Mouse (Mus musculus): ENCODE measurements at regions not wholly inside any gene's neighbourhood (a gene's known extent, or its start where the extent isn't known, plus 50 kb on each side); places are given as distances from the start of the nearest gene placed in this dataset.

DNA sequence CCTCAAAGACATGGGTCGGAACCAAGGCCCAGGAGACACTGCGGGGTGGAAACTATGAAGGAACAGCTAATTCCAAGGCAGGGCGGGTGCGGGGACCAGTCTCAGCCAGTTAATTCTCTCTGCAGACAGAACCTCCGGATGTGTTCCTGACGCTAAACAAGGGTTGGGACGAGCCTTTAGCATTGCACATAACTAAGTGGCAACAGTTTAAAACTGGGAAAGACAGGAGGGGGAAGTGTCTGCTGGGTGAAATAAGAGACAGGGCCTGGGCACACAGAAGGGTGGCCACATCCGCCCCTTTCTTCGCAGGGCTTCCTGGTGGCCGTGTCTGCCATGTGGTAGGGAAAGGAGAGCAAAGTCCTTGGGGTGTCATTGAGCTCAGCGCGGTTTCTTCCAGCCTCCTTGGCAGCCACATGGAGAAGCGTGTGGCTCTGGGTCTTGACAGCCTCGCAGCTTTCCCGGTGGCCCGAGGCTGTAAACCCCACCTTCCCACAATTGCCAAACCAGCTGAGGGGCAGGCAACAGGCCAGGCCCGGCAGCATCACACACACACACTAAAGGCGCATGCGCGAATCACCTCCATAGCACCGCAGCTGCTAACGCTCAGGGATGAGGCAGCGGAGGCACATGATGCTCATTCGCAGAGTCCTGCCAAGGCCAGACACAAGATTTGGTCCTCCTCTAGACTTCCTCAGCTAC, 95.8 kb downstream of the Cpn2 start:
- Histone ChIP-seq H3K4me1 (peaks cover 37% of the 10 kb centered on the region), H3K9ac (no peak overlapping the region), H3K4me3 (no peak overlapping the region), H3K4me2 (no peak overlapping the region), H3K27me3 (replicated peaks) (no peaks in the 10 kb centered on the region; the same call in 1 of the 2 replicates), H3K36me3 (no peaks in the 10 kb centered on the region), H3K9me3 (replicated peaks) (no peaks in the 10 kb centered on the region), H3K27ac (peak overlapping the region; percentile 36; the same call in 1 of the 2 replicates)
- ATAC-seq = no peak
- WGBS (ENCODE audit: insufficient replicate concordance) = 61% methylated on average over 24 of the region's 24 CpGs

DNA sequence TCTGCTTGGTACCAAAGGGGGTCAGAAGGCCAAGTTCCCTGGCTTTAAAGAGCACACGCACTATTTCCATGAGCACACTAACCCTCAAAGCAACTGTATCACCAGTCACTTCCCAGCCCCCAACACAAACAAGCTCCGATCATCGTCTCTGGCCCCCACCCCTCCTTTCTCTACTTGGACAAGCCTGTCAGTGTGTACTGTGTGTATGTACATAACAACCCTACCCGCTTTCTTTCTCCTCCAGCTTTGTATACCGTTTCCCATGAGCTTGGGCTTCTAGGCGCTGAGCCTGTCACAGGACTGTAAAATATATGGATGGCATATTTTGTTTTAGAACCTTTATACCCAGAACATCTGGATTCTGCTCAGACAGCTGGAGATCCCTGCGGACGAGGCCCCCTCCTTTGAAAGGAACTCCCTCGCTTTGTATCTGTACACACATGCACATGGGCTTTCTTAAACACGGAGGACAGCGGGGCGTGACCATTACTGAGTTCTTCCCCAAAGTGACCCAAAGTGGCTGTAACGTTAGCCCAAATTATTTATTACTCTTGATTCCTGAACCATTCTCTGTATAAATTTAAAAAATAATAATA, 95.1 kb downstream of the Cpn2 start:
- 65% methylated on average over 13 of the region's 13 CpGs for WGBS (ENCODE audit: insufficient replicate concordance)
- Histone ChIP-seq H3K9me3 (replicated peaks) (no peaks in the 10 kb centered on the region), H3K27me3 (replicated peaks) (no peaks in the 10 kb centered on the region; the same call in 1 of the 2 replicates), H3K4me3 (no peak overlapping the region), H3K36me3 (no peaks in the 10 kb centered on the region), H3K4me1 (peaks cover 37% of the 10 kb centered on the region), H3K27ac (no peak overlapping the region), H3K4me2 (no peak overlapping the region), H3K9ac (no peak overlapping the region)
- no peak for ATAC-seq

DNA sequence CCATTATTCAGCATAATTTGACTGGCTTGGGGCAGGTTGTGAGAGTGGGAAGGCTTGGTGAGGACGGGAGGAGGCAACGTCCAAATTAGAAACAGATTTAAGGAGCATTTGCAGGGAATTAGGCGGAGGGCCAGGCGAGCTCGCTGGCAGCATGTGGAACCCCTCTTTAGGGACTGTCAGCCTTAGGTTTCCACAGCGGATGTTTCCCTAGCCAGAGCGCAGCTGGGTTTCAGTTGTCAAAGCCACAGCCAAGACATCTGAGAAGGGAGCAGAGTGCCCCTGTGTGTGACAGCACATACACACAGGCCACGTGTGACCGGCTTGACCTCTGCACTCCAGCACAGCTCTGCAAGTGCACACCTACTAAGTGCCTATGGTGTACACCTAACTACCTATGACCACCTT, 94.5 kb downstream of the Cpn2 start:
- H3K9me3 ChIP-seq (replicated peaks) = no peaks in the 10 kb centered on the region
- H3K4me2 ChIP-seq = no peak overlapping the region
- 41% methylated on average over 9 of the region's 9 CpGs for WGBS (ENCODE audit: insufficient replicate concordance)
- no peak overlapping the region for H3K9ac ChIP-seq
- no peak overlapping the region for H3K4me3 ChIP-seq
- H3K27me3 ChIP-seq (replicated peaks) = no peaks in the 10 kb centered on the region; the same call in 1 of the 2 replicates
- no peak overlapping the region for H3K27ac ChIP-seq
- peaks cover 37% of the 10 kb centered on the region for H3K4me1 ChIP-seq
- no peaks in the 10 kb centered on the region for H3K36me3 ChIP-seq
- ATAC-seq = no peak

DNA sequence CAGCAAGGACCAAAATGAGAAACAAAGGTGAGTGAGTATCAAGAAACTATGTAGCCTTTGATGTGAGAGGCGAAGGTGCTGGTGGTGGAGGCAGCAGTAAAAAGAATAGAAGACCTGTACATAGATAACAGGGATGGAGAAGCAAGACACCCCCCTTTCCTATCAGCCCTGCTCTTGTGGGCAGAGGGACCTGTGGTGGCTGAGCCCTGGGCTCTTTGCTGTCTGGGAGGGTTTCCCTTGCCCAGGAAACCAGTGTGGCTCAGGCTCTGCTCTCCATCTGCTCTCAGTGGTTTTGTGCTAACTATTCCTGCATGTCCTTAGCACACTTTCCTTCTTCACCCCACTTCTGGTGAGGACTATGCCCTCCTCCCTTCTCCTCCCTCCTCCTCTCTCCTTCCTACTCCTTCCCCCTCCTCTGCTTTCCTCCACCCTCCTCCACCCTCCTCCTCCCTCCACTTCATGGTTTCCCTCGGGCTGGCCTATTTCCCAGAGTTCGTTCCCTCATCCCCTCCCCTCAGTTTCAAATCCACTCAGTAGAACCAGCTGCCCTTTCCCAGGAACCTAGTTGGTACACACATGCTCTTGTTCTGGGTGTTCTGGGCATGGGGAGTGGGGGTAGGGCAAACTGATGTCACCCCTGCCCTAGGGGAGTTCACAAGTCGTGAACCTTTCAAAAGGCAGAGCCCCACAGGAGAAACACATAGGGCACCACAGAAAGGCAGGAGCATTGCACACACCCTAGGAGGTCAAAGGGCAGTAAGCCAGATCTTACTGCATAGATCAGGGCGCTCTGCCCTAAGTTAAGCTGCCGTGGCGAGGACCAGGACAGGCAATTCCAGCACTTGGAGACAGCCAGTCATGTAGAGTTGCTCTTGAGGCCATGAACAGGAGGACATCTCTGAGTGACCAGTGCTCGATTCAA, 93.1 kb downstream of the Cpn2 start:
- no peak overlapping the region for H3K4me2 ChIP-seq
- H3K4me3 ChIP-seq = no peak overlapping the region
- H3K27ac ChIP-seq = no peak overlapping the region
- H3K9me3 ChIP-seq (replicated peaks) = no peaks in the 10 kb centered on the region
- H3K36me3 ChIP-seq = no peaks in the 10 kb centered on the region
- no peaks in the 10 kb centered on the region; the same call in 1 of the 2 replicates for H3K27me3 ChIP-seq (replicated peaks)
- no peak overlapping the region; the same call in 1 of the 2 replicates for H3K9ac ChIP-seq
- peak; percentile 22; the same call in 1 of the 2 replicates for ATAC-seq
- peaks cover 48% of the 10 kb centered on the region for H3K4me1 ChIP-seq
- 38% methylated on average over 8 of the region's 8 CpGs for WGBS (ENCODE audit: insufficient replicate concordance)

DNA sequence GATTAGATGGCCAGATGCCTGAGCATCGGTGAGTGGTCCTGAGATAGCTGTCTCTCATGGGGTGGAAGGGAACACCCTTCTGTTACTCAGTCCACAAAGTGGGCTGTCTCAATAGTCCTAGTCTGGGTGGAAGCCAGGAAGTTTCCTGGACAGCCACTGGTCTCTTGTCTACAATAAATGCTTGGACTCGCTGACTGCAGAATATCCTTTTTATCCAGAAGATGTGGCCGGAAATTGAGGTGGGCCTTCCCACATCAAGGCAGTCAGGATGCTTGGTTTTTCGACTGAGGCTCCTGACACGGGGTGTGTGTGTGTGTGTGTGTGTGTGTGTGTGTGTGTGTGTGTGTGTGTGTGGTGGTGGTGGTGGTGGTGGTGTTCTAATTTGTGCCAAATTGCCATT, 91.0 kb downstream of the Cpn2 start:
- Histone ChIP-seq H3K27me3 (replicated peaks) (no peaks in the 10 kb centered on the region; the same call in 1 of the 2 replicates), H3K4me3 (no peak overlapping the region), H3K9ac (no peak overlapping the region), H3K27ac (no peak overlapping the region), H3K4me1 (peaks cover 61% of the 10 kb centered on the region), H3K4me2 (no peak overlapping the region), H3K9me3 (replicated peaks) (no peaks in the 10 kb centered on the region), H3K36me3 (no peaks in the 10 kb centered on the region)
- WGBS (ENCODE audit: insufficient replicate concordance) = 78% methylated on average over 5 of the region's 5 CpGs
- ATAC-seq = no peak

DNA sequence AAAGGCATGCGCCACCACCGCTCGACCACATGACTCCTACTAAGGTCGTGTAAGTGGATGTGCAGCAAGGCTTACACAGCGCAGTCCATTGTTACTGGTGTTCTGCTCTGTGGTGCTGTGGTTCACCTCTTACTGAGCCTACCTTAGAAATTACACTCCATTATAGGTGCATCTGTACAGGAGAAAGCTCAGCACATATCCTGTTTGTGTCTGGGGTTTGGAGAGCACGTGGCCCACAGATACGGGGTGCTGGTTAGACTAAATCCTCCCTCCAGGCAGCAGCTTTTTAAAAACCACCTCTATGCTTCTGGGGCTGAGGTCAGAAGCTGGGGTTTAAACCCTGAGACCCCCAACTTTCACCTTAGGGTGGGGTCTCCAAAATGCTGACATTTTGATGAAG, 89.5 kb downstream of the Cpn2 start:
- ATAC-seq = no peak
- H3K9ac ChIP-seq = no peak overlapping the region
- 78% methylated on average over 7 of the region's 7 CpGs for WGBS (ENCODE audit: insufficient replicate concordance)
- H3K9me3 ChIP-seq (replicated peaks) = no peaks in the 10 kb centered on the region
- no peak overlapping the region for H3K4me3 ChIP-seq
- no peaks in the 10 kb centered on the region; the same call in 1 of the 2 replicates for H3K27me3 ChIP-seq (replicated peaks)
- H3K4me1 ChIP-seq = peaks cover 48% of the 10 kb centered on the region
- no peaks in the 10 kb centered on the region for H3K36me3 ChIP-seq
- no peak overlapping the region for H3K4me2 ChIP-seq
- H3K27ac ChIP-seq = no peak overlapping the region

DNA sequence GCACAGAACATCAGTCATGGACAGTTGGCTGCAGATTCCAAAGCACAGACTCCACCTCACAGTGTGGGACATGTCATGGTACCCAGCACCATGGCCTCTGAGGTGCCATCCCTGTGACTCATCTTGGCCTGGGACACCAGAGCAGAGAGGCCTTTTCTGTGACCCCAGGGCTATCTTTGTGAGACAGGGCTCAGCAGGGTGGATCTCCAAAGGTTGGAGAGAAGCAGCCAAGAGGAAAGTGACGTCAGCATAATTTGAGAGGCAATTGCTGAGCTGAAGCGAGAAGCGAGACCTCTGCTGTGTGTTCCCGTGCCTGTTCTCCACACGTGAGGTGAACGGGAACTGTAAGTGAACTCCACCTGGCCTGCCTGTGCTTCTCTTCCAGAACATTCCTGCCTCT, 88.7 kb downstream of the Cpn2 start:
- Histone ChIP-seq H3K36me3 (no peaks in the 10 kb centered on the region), H3K9ac (no peak overlapping the region), H3K4me3 (no peak overlapping the region), H3K4me1 (peaks cover 40% of the 10 kb centered on the region), H3K9me3 (replicated peaks) (no peaks in the 10 kb centered on the region), H3K27me3 (replicated peaks) (no peaks in the 10 kb centered on the region; the same call in 1 of the 2 replicates), H3K4me2 (no peak overlapping the region), H3K27ac (no peak overlapping the region)
- 15% methylated on average over 6 of the region's 6 CpGs for WGBS (ENCODE audit: insufficient replicate concordance)
- no peak for ATAC-seq

DNA sequence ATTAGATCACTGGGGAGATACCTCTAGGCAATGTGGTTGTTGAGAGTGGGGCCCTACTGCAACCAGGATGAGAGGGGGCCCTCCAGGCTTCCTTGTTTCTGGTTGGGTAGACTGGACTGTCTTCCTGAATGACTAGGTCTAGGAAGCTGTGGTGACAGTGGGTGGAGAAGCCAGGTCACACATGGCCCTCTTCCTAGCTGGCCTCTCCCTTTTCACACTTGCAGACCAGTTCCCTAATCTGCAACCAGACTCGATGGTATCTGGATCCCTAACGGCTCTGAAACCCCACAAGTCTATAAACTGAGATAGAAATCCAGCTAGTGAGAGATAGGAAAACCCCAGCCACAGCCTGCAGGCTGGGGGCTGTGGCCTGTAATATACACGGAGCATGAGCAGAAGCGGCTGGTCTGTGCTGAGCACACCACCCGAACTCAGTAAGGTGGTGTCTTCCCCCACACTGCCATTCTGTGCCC, 87.8 kb downstream of the Cpn2 start:
- ATAC-seq = peak; percentile 60
- no peak overlapping the region for H3K4me3 ChIP-seq
- no peak overlapping the region for H3K9ac ChIP-seq
- 18% methylated on average over 5 of the region's 5 CpGs for WGBS (ENCODE audit: insufficient replicate concordance)
- H3K27me3 ChIP-seq (replicated peaks) = peaks cover 5% of the 10 kb centered on the region
- no peak overlapping the region for H3K27ac ChIP-seq
- no peak overlapping the region for H3K4me2 ChIP-seq
- no peaks in the 10 kb centered on the region for H3K36me3 ChIP-seq
- peaks cover 36% of the 10 kb centered on the region for H3K4me1 ChIP-seq
- H3K9me3 ChIP-seq (replicated peaks) = no peaks in the 10 kb centered on the region

DNA sequence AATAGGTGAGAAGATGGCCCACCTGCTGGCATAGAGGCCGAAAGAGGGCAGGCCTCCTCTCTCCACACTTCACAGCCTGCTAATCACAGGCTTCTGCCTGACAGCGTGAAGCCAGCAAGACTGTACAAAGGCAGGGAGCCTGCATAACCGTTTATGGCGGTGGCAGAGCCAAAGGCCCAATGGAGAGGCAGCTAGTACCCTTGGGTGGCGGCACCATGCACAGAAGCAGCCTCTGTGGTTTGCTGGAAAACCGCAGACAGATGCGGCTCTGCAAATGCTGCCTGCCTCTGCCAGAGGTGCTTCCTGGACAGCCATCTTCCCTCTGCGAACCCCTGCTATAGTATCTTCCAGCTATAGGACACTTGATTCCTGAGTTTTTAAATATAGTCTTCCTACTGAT, 86.2 kb downstream of the Cpn2 start:
- no peak for ATAC-seq
- H3K4me3 ChIP-seq = no peak overlapping the region

DNA sequence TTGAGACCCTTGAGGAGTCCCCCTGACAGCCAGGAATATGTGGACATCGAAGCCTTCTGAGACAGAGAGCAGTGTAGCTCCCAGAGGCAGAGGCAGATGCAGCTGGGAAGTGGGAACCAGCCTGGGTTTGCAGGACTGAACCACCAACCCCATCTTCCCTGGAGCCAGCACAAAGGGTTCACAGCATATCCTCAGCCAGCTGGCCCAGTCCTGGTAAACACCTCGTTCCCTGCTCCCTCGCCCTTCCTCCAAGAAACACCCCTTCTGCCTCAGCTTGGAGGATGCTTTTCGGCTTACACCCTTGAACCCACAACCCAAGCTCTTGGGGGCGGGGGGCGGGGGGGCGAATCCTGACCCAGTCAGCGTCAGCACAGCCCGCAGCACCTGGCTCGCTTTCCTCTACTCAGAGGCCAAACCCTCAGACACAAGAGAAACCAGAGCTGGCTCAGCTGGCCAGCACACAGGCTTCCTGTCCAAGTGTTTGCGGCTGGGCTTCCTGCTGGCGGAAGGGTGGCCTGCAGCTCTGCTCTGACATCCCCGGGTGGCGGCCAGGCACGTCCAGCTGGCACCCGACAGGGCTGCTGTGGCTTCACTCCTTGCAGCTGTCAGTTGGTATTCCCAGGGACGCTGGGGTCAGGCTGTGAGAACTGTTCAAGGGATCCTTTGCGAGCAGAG, 82.6 kb downstream of the Cpn2 start:
- no peak for ATAC-seq
- H3K27me3 ChIP-seq (replicated peaks) = peaks cover 25% of the 10 kb centered on the region
- H3K9ac ChIP-seq = no peak overlapping the region
- no peaks in the 10 kb centered on the region for H3K9me3 ChIP-seq (replicated peaks)
- H3K27ac ChIP-seq = 0 out of 2 replicates have a peak overlapping the region, but pooled peaks have one; percentile 39
- H3K4me1 ChIP-seq = peaks cover 56% of the 10 kb centered on the region
- H3K36me3 ChIP-seq = no peaks in the 10 kb centered on the region
- 20% methylated on average over 18 of the region's 18 CpGs for WGBS (ENCODE audit: insufficient replicate concordance)
- no peak overlapping the region for H3K4me3 ChIP-seq
- peak overlapping the region; percentile 3; the same call in 1 of the 2 replicates for H3K4me2 ChIP-seq

More for the DNA sequence above, 86.2 kb downstream of the Cpn2 start:
- H3K27ac ChIP-seq = no peak overlapping the region
- no peaks in the 10 kb centered on the region for H3K36me3 ChIP-seq
- H3K27me3 ChIP-seq (replicated peaks) = peaks cover 16% of the 10 kb centered on the region
- H3K9me3 ChIP-seq (replicated peaks) = no peaks in the 10 kb centered on the region
- no peak overlapping the region for H3K9ac ChIP-seq
- no peak overlapping the region for H3K4me2 ChIP-seq
- H3K4me1 ChIP-seq = peaks cover 49% of the 10 kb centered on the region
- WGBS (ENCODE audit: insufficient replicate concordance) = 26% methylated on average over 8 of the region's 8 CpGs

DNA sequence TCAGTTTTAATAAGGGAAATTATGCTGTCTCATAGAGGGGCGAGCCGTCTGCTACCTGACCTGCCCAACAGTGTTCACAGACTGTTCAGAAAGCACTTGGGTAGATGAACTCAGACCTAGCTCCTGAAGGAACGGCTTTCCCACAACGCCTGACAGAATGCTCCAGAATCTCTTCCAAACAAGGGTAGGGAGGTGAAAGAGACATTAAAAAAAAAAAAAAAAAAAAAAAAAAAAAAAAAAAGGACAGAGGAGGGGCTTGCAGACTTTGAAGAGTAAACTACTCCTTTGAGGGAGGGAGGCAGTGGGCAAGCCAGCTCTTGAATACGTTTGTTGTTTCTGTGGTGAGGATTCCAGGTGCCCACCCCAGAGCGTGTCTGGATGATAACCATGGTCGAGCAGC, 81.6 kb downstream of the Cpn2 start:
- Histone ChIP-seq H3K4me2 (0 out of 2 replicates have a peak overlapping the region, but pooled peaks have one; percentile 4), H3K9me3 (replicated peaks) (no peaks in the 10 kb centered on the region), H3K9ac (no peak overlapping the region), H3K4me1 (peaks cover 49% of the 10 kb centered on the region), H3K27me3 (replicated peaks) (peaks cover 25% of the 10 kb centered on the region), H3K36me3 (no peaks in the 10 kb centered on the region), H3K4me3 (no peak overlapping the region), H3K27ac (no peak overlapping the region)
- ATAC-seq = no peak
- WGBS (ENCODE audit: insufficient replicate concordance) = 29% methylated on average over 7 of the region's 7 CpGs
